Mouse (Mus musculus) left cerebral cortex, adult 2 months (tissue): ENCODE data around the gene Thoc5. TPM values are rescaled to one million over a fixed set of nuclear protein-coding genes. Genes with fewer than 3 reads are reported as not detected.

Experiments used
- DNase-seq, 2 experiments: peaks; one replicate each; pipeline ENCODE4 v3.0.0; 2021 to 2022; ENCODE audit warnings: low spot score in 2 of 2, mixed read lengths in 1 of 2; ENCODE audit errors: extremely low spot score in 1 of 2
- H3K27ac ChIP-seq: fragments of 200-600 bp; 2 replicates; pipeline ENCODE4 v1.8.1; 2022
- H3K4me3 ChIP-seq: fragments of 200-600 bp; 2 replicates; pipeline ENCODE4 v1.8.1; 2022
- CTCF ChIP-seq: fragments of 200-600 bp; IDR thresholded peaks from 2 replicates; pipeline ENCODE4 v1.8.1; 2022; ENCODE audit warnings: antibody characterized with exemption, mild to moderate bottlenecking, moderate library complexity
- intact Hi-C: fragments of 180-260 bp; cut with DNase I; formaldehyde crosslinking; loops from one replicate; pipeline ENCODE4 v1.15.1; 2025
- total RNA-seq, 2 experiments: library from RNA; stranded (reverse); gene quantifications; 2 replicates each; pipeline ENCODE4 v1.2.3; 2021

Gene Thoc5
- total RNA-seq, 2 experiments from 2014 or later: 37.4 to 38.9 TPM

- no peak overlapping the region for H3K4me3 ChIP-seq
- DNase-seq: no peak
- no peak for TF ChIP-seq CTCF
- no peak overlapping the region for H3K27ac ChIP-seq
- intact Hi-C loops: no loop called here
Observed at GRCm38 (mm10) chr11:4921281-4921680, 26.2 kb downstream of the Thoc5 start.

GRCm38 (mm10) chr11:4921751-4922150 is 26.6 kb downstream of the Thoc5 start:
- intact Hi-C loops: no loop called here
- Histone ChIP-seq H3K4me3 (no peak overlapping the region), H3K27ac (no peak overlapping the region)
- DNase-seq: no peak
- no peak for TF ChIP-seq CTCF

GRCm38 (mm10) chr11:4927224-4927623 is 32.1 kb downstream of the Thoc5 start:
- Histone ChIP-seq H3K27ac (no peak overlapping the region), H3K4me3 (no peak overlapping the region)
- peak; percentile 26 to 41 for DNase-seq
- TF ChIP-seq CTCF: no peak
- intact Hi-C loops: loop anchor here (1.0 kb wide), 1 partner anchor 20 kb away; no protein-coding TSS in a partner anchor

- Histone ChIP-seq H3K27ac (no peak overlapping the region), H3K4me3 (no peak overlapping the region)
- intact Hi-C loops: no loop called here
- DNase-seq: no peak
- TF ChIP-seq CTCF: no peak
Observed at GRCm38 (mm10) chr11:4931009-4931601, 36.0 kb downstream of the Thoc5 start.

GRCm38 (mm10) chr11:4936243-4936642 is 41.1 kb downstream of the Thoc5 start:
- H3K4me3 ChIP-seq: no peak overlapping the region
- DNase-seq: no peak
- intact Hi-C loops: no loop called here
- H3K27ac ChIP-seq: no peak overlapping the region
- TF ChIP-seq CTCF: no peak

GRCm38 (mm10) chr11:4946530-4946929 is 51.4 kb downstream of the Thoc5 start:
- DNase-seq: no peak
- no peak overlapping the region for H3K27ac ChIP-seq
- TF ChIP-seq CTCF: no peak
- intact Hi-C loops: no loop called here
- peak overlapping the region; percentile 56 for H3K4me3 ChIP-seq

GRCm38 (mm10) chr11:4946947-4947812 is 52.1 kb downstream of the Thoc5 start:
- Histone ChIP-seq H3K27ac (peak overlapping the region; percentile 93), H3K4me3 (peak overlapping the region; percentile 56)
- DNase-seq: peak; percentile 88 to 90
- TF ChIP-seq CTCF: peak; percentile 17
- intact Hi-C loops: loop anchor here (1.0 kb wide), 1 partner anchor 20 kb away; no protein-coding TSS in a partner anchor

GRCm38 (mm10) chr11:4947813-4948174 is 52.7 kb downstream of the Thoc5 start, which contains the start of gene Nefh:
Gene Nefh, minus strand, starts transcription at chr11:4948064.
- intact Hi-C loops: loop anchor here (1.0 kb wide), 1 partner anchor 20 kb away; no protein-coding TSS in a partner anchor
- TF ChIP-seq CTCF: no peak
- DNase-seq: peak in 1 of 2 experiments; percentile 57
- H3K27ac ChIP-seq: peak within 1 kb of the TSS; percentile 93
- peak within 1 kb of the TSS; percentile 56 for H3K4me3 ChIP-seq

- intact Hi-C loops: no loop called here
- H3K27ac ChIP-seq: peak overlapping the region; percentile 93
- no peak for DNase-seq
Observed at GRCm38 (mm10) chr11:4948792-4949191, 53.7 kb downstream of the Thoc5 start.

GRCm38 (mm10) chr11:4949256-4950044 is 54.3 kb downstream of the Thoc5 start:
- TF ChIP-seq CTCF: no peak
- peak in 1 of 2 experiments; percentile 29 for DNase-seq
- Histone ChIP-seq H3K4me3 (peak overlapping the region; percentile 56), H3K27ac (peak overlapping the region; percentile 66)
- intact Hi-C loops: no loop called here

More at GRCm38 (mm10) chr11:4948792-4949191, 53.7 kb downstream of the Thoc5 start:
- peak overlapping the region; percentile 56 for H3K4me3 ChIP-seq
- TF ChIP-seq CTCF: no peak; the same call in 1 of the 2 replicates

GRCm38 (mm10) chr11:4953401-4953800 is 58.3 kb downstream of the Thoc5 start:
- H3K27ac ChIP-seq: no peak overlapping the region; the same call in 1 of the 2 replicates

More at GRCm38 (mm10) chr11:4953401-4953800, 58.3 kb downstream of the Thoc5 start:
- TF ChIP-seq CTCF: no peak
- no peak for DNase-seq
- no peak overlapping the region for H3K4me3 ChIP-seq
- intact Hi-C loops: no loop called here
